ENCODE assay signal across 8 mouse cellular contexts in genomic region chr3:83789651-83790451, GRCm38 (mm10). TPM values are rescaled to one million over a fixed set of nuclear protein-coding genes. Genes with fewer than 3 reads are reported as not detected.
A peak's percentile ranks its signal among the peaks of the same experiment; 100 is the strongest.
DNase-seq lines count a peak whose midpoint lies in the region; ATAC-seq and TF ChIP-seq lines count a peak whose summit lies in the region.

No protein-coding gene starts in this region.

- H3K4me1 ChIP-seq in embryonic facial prominence, embryonic 11.5 days (ENCODE audit: control insufficient read depth, insufficient read depth, low read length): 0 out of 2 replicates have a peak, but pooled peaks cover 2% of the 10 kb centered on the region
- H3K4me1 ChIP-seq in hindbrain, embryonic 15.5 days (replicated peaks): peaks cover 12% of the 10 kb centered on the region
- H3K4me1 ChIP-seq in midbrain, embryonic 11.5 days (ENCODE audit: control insufficient read depth, insufficient read depth, low read length): peaks cover 2% of the 10 kb centered on the region; the same call in 1 of the 2 replicates

- H3K4me3 ChIP-seq in layer of hippocampus, adult 2 months: peak overlapping the region; percentile 54
- peak overlapping the region; percentile 66 for H3K4me3 ChIP-seq in embryonic facial prominence, embryonic 11.5 days (ENCODE audit: low read depth, low read length)
- H3K4me3 ChIP-seq in hindbrain, embryonic 15.5 days: peak overlapping the region; percentile 85
- H3K4me3 ChIP-seq in midbrain, embryonic 11.5 days (ENCODE audit: low read depth, low read length): peak overlapping the region; percentile 62

- peak; percentile 75 for ATAC-seq in embryonic facial prominence, embryonic 11.5 days (replicated peaks; ENCODE audit: insufficient number of reproducible peaks, low FRiP score, low TSS enrichment, low read depth)
- ATAC-seq in hindbrain, embryonic 15.5 days (ENCODE audit: low FRiP score, low read depth): peak; percentile 81
- ATAC-seq in midbrain, embryonic 11.5 days (ENCODE audit: low FRiP score): peak; percentile 80

- no peak for DNase-seq in layer of hippocampus, adult 2 months (ENCODE audit: low spot score in 2 of 2)
- no peak for DNase-seq in layer of hippocampus, adult 11-12 months (ENCODE audit: low spot score)
- DNase-seq in R1 (ENCODE audit: low read depth, low spot score): peak; percentile 77
- DNase-seq in embryonic facial prominence, embryonic 11.5 days (ENCODE audit: low spot score): peak; percentile 69
- peak; percentile 95 for DNase-seq in midbrain, embryonic 11.5 days (ENCODE audit: low spot score, missing footprints)
- no peak for DNase-seq in layer of hippocampus, postnatal 14 days (ENCODE audit: low spot score in 2 of 2)
- DNase-seq in gastrocnemius, adult 18-20 months (ENCODE audit: low spot score): no peak

- peak overlapping the region; percentile 88 for H3K4me2 ChIP-seq in embryonic facial prominence, embryonic 11.5 days (ENCODE audit: low read depth, low read length)
- H3K4me2 ChIP-seq in hindbrain, embryonic 15.5 days: peak overlapping the region; percentile 95
- peak overlapping the region; percentile 86 for H3K4me2 ChIP-seq in midbrain, embryonic 11.5 days

- H3K27me3 ChIP-seq in embryonic facial prominence, embryonic 11.5 days (ENCODE audit: control insufficient read depth, insufficient read depth, low read length): no peaks in the 10 kb centered on the region
- H3K27me3 ChIP-seq in hindbrain, embryonic 15.5 days: no peaks in the 10 kb centered on the region
- H3K27me3 ChIP-seq in midbrain, embryonic 11.5 days (ENCODE audit: control insufficient read depth, insufficient read depth, low read length): peaks cover 9% of the 10 kb centered on the region

- WGBS in embryonic facial prominence, embryonic 11.5 days: 2% methylated on average over 44 of the region's 44 CpGs
- WGBS in hindbrain, embryonic 15.5 days: 2% methylated on average over 44 of the region's 44 CpGs
- WGBS in midbrain, embryonic 11.5 days: 3% methylated on average over 44 of the region's 44 CpGs

- no peaks in the 10 kb centered on the region for H3K9me3 ChIP-seq in embryonic facial prominence, embryonic 11.5 days (replicated peaks; ENCODE audit: control insufficient read depth, low read length)
- no peaks in the 10 kb centered on the region for H3K9me3 ChIP-seq in hindbrain, embryonic 15.5 days
- H3K9me3 ChIP-seq in midbrain, embryonic 11.5 days (ENCODE audit: control insufficient read depth, low read length): no peaks in the 10 kb centered on the region; the same call in 1 of the 2 replicates

- H3K36me3 ChIP-seq in embryonic facial prominence, embryonic 11.5 days (replicated peaks; ENCODE audit: control insufficient read depth, insufficient read depth, low read depth, low read length): no peaks in the 10 kb centered on the region
- H3K36me3 ChIP-seq in hindbrain, embryonic 15.5 days: no peaks in the 10 kb centered on the region
- no peaks in the 10 kb centered on the region for H3K36me3 ChIP-seq in midbrain, embryonic 11.5 days (ENCODE audit: control insufficient read depth, insufficient read depth, low read length)

- TF ChIP-seq CTCF in layer of hippocampus, adult 2 months (conservative IDR thresholded peaks at IDR 0.05): peak; percentile 50

- H3K27ac ChIP-seq in layer of hippocampus, adult 2 months: no peak overlapping the region
- no peak overlapping the region for H3K27ac ChIP-seq in embryonic facial prominence, embryonic 11.5 days (replicated peaks; ENCODE audit: low read depth, low read length)
- H3K27ac ChIP-seq in hindbrain, embryonic 15.5 days (replicated peaks): peak overlapping the region; percentile 44; the same call in 1 of the 2 replicates
- no peak overlapping the region for H3K27ac ChIP-seq in midbrain, embryonic 11.5 days (ENCODE audit: low read depth, low read length)

- peak overlapping the region; percentile 72 for H3K9ac ChIP-seq in embryonic facial prominence, embryonic 11.5 days (replicated peaks; ENCODE audit: low read length)
- H3K9ac ChIP-seq in hindbrain, embryonic 15.5 days: peak overlapping the region; percentile 79
- peak overlapping the region; percentile 83 for H3K9ac ChIP-seq in midbrain, embryonic 11.5 days (ENCODE audit: low read length)

RNA-seq across cellular contexts. Expression of gene Sfrp2, which starts 23.7 kb away (rescaled TPM):
- total RNA-seq in layer of hippocampus, adult 2 months (2021): 1 to 10 TPM in 1 of 2 experiments, under 1 TPM in 1; 0.90 to 1.2 TPM
- 160 and 212 TPM in 2 replicates for polyA plus RNA-seq in embryonic facial prominence, embryonic 11.5 days (2014; fragmentation: Nextera tagmentation; extraction: Ambion mirVana)
- 52.4 and 53.7 TPM in 2 replicates for polyA plus RNA-seq in hindbrain, embryonic 15.5 days (2015; fragmentation: Nextera tagmentation; extraction: Ambion mirVana)
- polyA plus RNA-seq in midbrain, embryonic 11.5 days (2014; fragmentation: Nextera tagmentation; extraction: Ambion mirVana): 88.4 and 96.4 TPM in 2 replicates
- total RNA-seq in layer of hippocampus, postnatal 14 days (2021): 1 to 10 TPM; 4.7 to 5.0 TPM
- total RNA-seq in gastrocnemius, adult 18-20 months (2021): 1 to 10 TPM; 1.4 to 3.0 TPM

RNA-seq across cellular contexts. Expression of gene Tlr2, which starts 51.7 kb away (rescaled TPM):
- under 1 TPM; 0.44 to 0.77 TPM for total RNA-seq in layer of hippocampus, adult 2 months (2021)
- polyA plus RNA-seq in embryonic facial prominence, embryonic 11.5 days (2014; fragmentation: Nextera tagmentation; extraction: Ambion mirVana): 2.9 and 3.1 TPM in 2 replicates
- 1.2 TPM in 2 replicates for polyA plus RNA-seq in hindbrain, embryonic 15.5 days (2015; fragmentation: Nextera tagmentation; extraction: Ambion mirVana)
- polyA plus RNA-seq in midbrain, embryonic 11.5 days (2014; fragmentation: Nextera tagmentation; extraction: Ambion mirVana): 1.7 and 1.8 TPM in 2 replicates
- total RNA-seq in layer of hippocampus, postnatal 14 days (2021): under 1 TPM; 0.45 to 0.90 TPM
- under 1 TPM; 0.27 to 0.55 TPM for total RNA-seq in gastrocnemius, adult 18-20 months (2021)

Comparison
In these comparisons a context has a peak if more than half of its experiments do, and no peak if none do; other contexts are left out.
1. DNase-seq: peak in R1 (single experiment), embryonic facial prominence, embryonic 11.5 days (single experiment) and midbrain, embryonic 11.5 days (single experiment); none in layer of hippocampus, adult 2 months (0 of 2), layer of hippocampus, adult 11-12 months (single experiment), layer of hippocampus, postnatal 14 days (0 of 2) and gastrocnemius, adult 18-20 months (single experiment).
2. Peak in every context shown above with its lines, with median percentiles within 50 percentile points of each other: H3K4me3 ChIP-seq, ATAC-seq, H3K4me2 ChIP-seq and H3K9ac ChIP-seq.